Mouse (Mus musculus) gastrocnemius, adult 18-20 months (tissue): ENCODE measurements at regions not wholly inside any gene's neighbourhood (a gene's known extent, or its start where the extent isn't known, plus 50 kb on each side); places are given as distances from the start of the nearest gene placed in this dataset.

Experiments used
- DNase-seq: peaks from one replicate; pipeline ENCODE4 v3.0.0; 2021; ENCODE audit warnings: low spot score

- no peak for DNase-seq
Measured at GRCm38 (mm10) chr3:131698070-131698750, 133.6 kb downstream of the Papss1 start.

GRCm38 (mm10) chr3:131703134-131703533 is 138.6 kb downstream of the Papss1 start:
- no peak for DNase-seq

GRCm38 (mm10) chr3:131713532-131713931 is 149.0 kb downstream of the Papss1 start:
- no peak for DNase-seq

GRCm38 (mm10) chr3:131718761-131719160 is 154.2 kb downstream of the Papss1 start:
- DNase-seq = no peak

- DNase-seq = no peak
Measured at GRCm38 (mm10) chr3:131728618-131729017, 164.1 kb downstream of the Papss1 start.

GRCm38 (mm10) chr3:131734226-131734625 is 169.7 kb downstream of the Papss1 start:
- no peak for DNase-seq

GRCm38 (mm10) chr3:131737461-131737860 is 172.9 kb downstream of the Papss1 start:
- no peak for DNase-seq

GRCm38 (mm10) chr3:131737953-131738598 is 173.5 kb downstream of the Papss1 start:
- DNase-seq = no peak

- DNase-seq = no peak
Measured at GRCm38 (mm10) chr3:131755537-131755936, 191.0 kb downstream of the Papss1 start.

GRCm38 (mm10) chr3:131756126-131756525 is 191.6 kb downstream of the Papss1 start:
- no peak for DNase-seq

- DNase-seq = no peak
Measured at GRCm38 (mm10) chr3:131769976-131770375, 205.4 kb downstream of the Papss1 start.

GRCm38 (mm10) chr3:131770486-131770885 is 205.9 kb downstream of the Papss1 start:
- DNase-seq = no peak

GRCm38 (mm10) chr3:131771863-131772546 is 207.4 kb downstream of the Papss1 start:
- no peak for DNase-seq

GRCm38 (mm10) chr3:131772593-131772992 is 208.0 kb downstream of the Papss1 start:
- DNase-seq = no peak

- DNase-seq = no peak
Measured at GRCm38 (mm10) chr3:131775431-131775830, 210.9 kb downstream of the Papss1 start.

- DNase-seq = no peak
Measured at GRCm38 (mm10) chr3:131776650-131777049, 212.1 kb downstream of the Papss1 start.

- no peak for DNase-seq
Measured at GRCm38 (mm10) chr3:131779803-131780202, 215.2 kb downstream of the Papss1 start.

GRCm38 (mm10) chr3:131785524-131785923 is 221.0 kb downstream of the Papss1 start:
- DNase-seq = no peak

GRCm38 (mm10) chr3:131788321-131788720 is 223.8 kb downstream of the Papss1 start:
- DNase-seq = no peak

- no peak for DNase-seq
Measured at GRCm38 (mm10) chr3:131789177-131789576, 224.6 kb downstream of the Papss1 start.

GRCm38 (mm10) chr3:131794056-131794455 is 229.5 kb downstream of the Papss1 start:
- no peak for DNase-seq

- DNase-seq = no peak
Measured at GRCm38 (mm10) chr3:131795108-131796005, 230.8 kb downstream of the Papss1 start.
